Mouse (Mus musculus) spleen, adult 2 months (tissue): Measurements from ENCODE around the gene Ak1. TPM values are rescaled to one million over a fixed set of nuclear protein-coding genes. Genes with fewer than 3 reads are reported as not detected.

Source experiments
- DNase-seq, 2 experiments: peaks; one replicate each; pipeline versions ENCODE4 v3.0.0 to v3.0.0-alpha.2; 2012 to 2021; ENCODE audit warnings: low spot score in 2 of 2, low read depth in 1 of 2
- H3K27ac ChIP-seq: fragments of 200-500 bp; 2 replicates; pipeline ENCODE4 v1.5.1; 2012; ENCODE audit warnings: low read length, inconsistent platforms; ENCODE audit not compliant: insufficient read depth
- H3K27me3 ChIP-seq: fragments of 200-500 bp; 2 replicates; pipeline ENCODE4 v1.6.1; 2012; ENCODE audit warnings: mild to moderate bottlenecking, moderate library complexity, low read length, inconsistent platforms; ENCODE audit not compliant: control insufficient read depth, insufficient read depth
- H3K36me3 ChIP-seq: fragments of 200-500 bp; 2 replicates; pipeline ENCODE4 v1.6.1; 2012; ENCODE audit warnings: mild to moderate bottlenecking, low read length, inconsistent platforms; ENCODE audit not compliant: control insufficient read depth, insufficient read depth
- H3K4me1 ChIP-seq: fragments of 200-500 bp; 2 replicates; pipeline ENCODE4 v1.6.1; 2011; ENCODE audit warnings: inconsistent platforms; ENCODE audit not compliant: control insufficient read depth, insufficient read depth, insufficient read length
- H3K4me3 ChIP-seq: fragments of 200-500 bp; 2 replicates; pipeline ENCODE4 v1.5.1; 2011; ENCODE audit warnings: mild to moderate bottlenecking, inconsistent platforms; ENCODE audit not compliant: insufficient read depth, insufficient read length; ENCODE audit errors: extremely low read depth
- CTCF ChIP-seq: fragments of 200-500 bp; IDR thresholded peaks from 2 replicates; pipeline ENCODE4 v1.5.1; 2011; ENCODE audit warnings: mild to moderate bottlenecking, inconsistent platforms; ENCODE audit not compliant: insufficient read depth, insufficient read length, insufficient replicate concordance; ENCODE audit errors: extremely low read depth
- POLR2A ChIP-seq: fragments of 200-500 bp; IDR thresholded peaks from 2 replicates; pipeline ENCODE4 v1.6.1; 2011; ENCODE audit warnings: low read depth, low read length, inconsistent platforms
- WGBS: fragments of 180-500 bp; shearing (Covaris S2); methylation state at CpG from one replicate; pipeline ENCODE4 v1.1.7; 2018; 5-methylcytosine and 5-hydroxymethylcytosine counted together
- polyA plus RNA-seq: library from polyadenylated mRNA; depleted of rRNA; stranded (reverse); fragments of >200 nt; gene quantifications from 2 replicates; pipeline ENCODE4 v1.2.3, GENCODE M21; 2012

The Ak1 gene
- polyA plus RNA-seq, 1 experiment: 6.3 TPM

DNA sequence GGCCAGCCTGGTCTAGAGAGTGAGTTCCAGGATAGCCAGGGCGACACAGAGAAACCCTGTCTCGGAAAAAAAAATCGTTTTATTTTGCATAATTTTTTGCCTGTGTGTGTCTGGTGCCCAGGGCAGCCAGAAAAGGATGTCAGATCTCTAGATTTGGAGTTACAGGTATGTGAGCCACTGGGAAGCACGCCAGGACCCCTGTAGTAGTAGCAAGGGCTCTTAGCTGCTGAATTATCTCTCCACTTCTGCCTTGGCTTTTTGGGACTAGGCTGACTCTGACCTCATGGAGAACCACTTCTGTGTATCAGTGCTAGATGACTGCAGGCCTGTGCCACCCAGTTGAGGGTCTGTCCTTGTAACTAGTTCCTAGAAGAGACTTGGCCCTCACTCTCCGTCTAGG lies 20.3 kb downstream of the Ak1 start:
- TF ChIP-seq POLR2A (no peak), CTCF (no peak)
- Histone ChIP-seq H3K4me3 (no peak overlapping the region), H3K27ac (no peak overlapping the region), H3K27me3 (no peaks in the 10 kb centered on the region), H3K4me1 (peaks cover 14% of the 10 kb centered on the region), H3K36me3 (no peaks in the 10 kb centered on the region)
- 79% methylated on average over 5 of the region's 5 CpGs for WGBS
- DNase-seq: no peak

DNA sequence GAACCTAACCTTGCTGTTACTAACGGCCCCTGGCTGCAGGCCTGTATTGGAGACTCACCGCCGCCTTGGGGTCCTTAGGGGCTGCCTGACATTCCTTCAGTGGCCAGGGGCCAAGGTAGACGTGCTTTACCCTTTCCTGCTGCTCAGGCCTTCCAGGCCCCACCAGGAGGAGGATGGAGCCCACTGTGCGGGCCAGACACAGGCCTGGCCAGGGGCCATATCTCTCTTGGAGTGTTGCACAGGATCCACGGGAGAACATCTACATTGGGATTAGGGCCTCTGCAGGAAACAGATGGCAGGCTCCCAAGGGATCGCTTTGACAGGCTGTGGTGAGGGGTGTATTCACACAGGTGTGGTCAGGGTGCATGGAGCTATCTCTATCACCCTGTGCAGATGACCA lies 21.3 kb downstream of the Ak1 start:
- DNase-seq: no peak
- Histone ChIP-seq H3K4me1 (peaks cover 11% of the 10 kb centered on the region), H3K27ac (no peak overlapping the region), H3K27me3 (no peaks in the 10 kb centered on the region), H3K36me3 (no peaks in the 10 kb centered on the region), H3K4me3 (no peak overlapping the region)
- WGBS: 77% methylated on average over 7 of the region's 7 CpGs
- TF ChIP-seq POLR2A (no peak), CTCF (no peak)

DNA sequence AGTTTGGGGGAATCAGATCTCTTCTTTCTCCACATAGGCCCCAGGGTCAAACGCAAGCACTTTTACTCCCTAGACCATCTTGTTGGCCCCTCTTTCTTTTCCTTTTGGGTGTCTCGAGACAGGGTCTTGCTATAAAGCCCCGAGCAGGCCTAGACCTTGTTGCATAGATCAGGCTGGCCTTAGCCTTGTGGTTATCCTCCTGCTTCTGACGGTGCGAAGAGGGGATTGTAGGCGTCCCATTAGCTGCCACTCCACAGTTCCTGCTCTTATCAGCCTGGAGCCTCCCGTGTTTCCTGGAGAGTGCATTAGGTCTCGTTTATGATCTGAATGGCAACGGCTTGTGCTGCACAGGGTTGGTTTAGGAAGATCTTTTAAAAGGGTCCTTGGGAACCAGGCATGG lies 22.5 kb downstream of the Ak1 start:
- H3K4me3 ChIP-seq: no peak overlapping the region
- peaks cover 7% of the 10 kb centered on the region for H3K4me1 ChIP-seq
- TF ChIP-seq POLR2A (no peak), CTCF (no peak)
- no peaks in the 10 kb centered on the region for H3K27me3 ChIP-seq
- no peak for DNase-seq
- H3K36me3 ChIP-seq: no peaks in the 10 kb centered on the region
- H3K27ac ChIP-seq: no peak overlapping the region
- 81% methylated on average over 9 of the region's 9 CpGs for WGBS

DNA sequence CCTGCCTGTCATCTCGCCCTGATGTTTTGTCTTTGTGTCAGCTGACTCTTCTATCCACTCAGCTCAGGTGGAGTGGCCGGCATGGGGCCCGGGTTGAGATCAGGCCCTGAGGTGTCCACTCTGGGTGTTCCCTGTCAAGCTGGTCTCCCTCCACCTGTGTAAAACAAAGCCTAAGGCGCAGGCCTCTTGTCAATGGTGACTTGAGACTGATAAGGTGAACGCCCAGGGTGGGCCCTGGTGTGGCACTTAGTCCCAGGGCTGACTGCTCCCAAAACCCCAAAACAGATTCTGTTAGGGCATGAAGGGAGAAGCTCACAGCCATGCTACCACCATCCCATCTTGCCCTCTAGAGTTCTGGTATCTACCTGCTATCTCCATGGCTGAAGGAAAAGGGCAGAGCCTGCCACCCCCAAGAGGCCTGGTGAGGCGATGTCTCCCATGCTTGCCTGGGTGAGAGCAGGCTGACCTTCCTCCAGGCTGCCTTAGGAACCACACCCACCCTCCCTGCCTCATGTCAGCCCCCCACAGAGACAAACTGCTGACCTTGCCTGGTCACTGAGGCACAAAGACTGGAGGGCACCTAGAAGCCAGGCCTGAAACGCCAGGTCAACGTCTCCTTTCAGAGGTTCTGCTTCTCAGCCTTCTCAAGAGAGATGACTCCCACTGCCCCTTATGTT lies 23.4 kb downstream of the Ak1 start:
- H3K4me3 ChIP-seq: no peak overlapping the region
- no peak overlapping the region for H3K27ac ChIP-seq
- H3K27me3 ChIP-seq: no peaks in the 10 kb centered on the region
- no peak for DNase-seq
- TF ChIP-seq CTCF: no peak
- no peak for TF ChIP-seq POLR2A
- 82% methylated on average over 8 of the region's 8 CpGs for whole genome bisulfite sequencing
- peaks cover 7% of the 10 kb centered on the region for H3K4me1 ChIP-seq
- H3K36me3 ChIP-seq: no peaks in the 10 kb centered on the region

DNA sequence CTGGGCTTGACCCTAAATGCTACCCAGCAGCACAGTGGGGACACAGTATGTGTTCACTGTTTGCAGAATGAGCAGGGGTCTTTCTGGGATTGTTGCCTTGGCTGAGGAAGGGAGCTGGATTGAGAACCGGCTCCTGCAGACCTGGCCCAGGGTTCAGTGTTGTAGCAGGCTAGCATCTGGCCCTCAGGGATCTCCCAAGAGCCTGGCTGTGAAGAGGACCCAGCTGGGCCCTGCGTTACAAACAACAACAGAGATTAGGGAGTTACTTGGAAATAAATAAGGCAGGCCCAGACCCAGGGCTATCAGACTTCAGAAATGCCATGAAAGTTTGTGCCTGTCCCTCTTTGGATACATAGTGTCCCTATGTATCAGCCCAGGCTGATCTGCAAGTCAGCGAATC lies 24.1 kb downstream of the Ak1 start:
- 79% methylated on average over 3 of the region's 3 CpGs for WGBS
- TF ChIP-seq POLR2A (no peak), CTCF (no peak)
- DNase-seq: no peak
- no peak overlapping the region for H3K4me3 ChIP-seq
- no peaks in the 10 kb centered on the region for H3K36me3 ChIP-seq
- 0 out of 2 replicates have a peak overlapping the region, but pooled peaks have one; percentile 23 for H3K27ac ChIP-seq
- peaks cover 7% of the 10 kb centered on the region for H3K4me1 ChIP-seq
- no peaks in the 10 kb centered on the region for H3K27me3 ChIP-seq

DNA sequence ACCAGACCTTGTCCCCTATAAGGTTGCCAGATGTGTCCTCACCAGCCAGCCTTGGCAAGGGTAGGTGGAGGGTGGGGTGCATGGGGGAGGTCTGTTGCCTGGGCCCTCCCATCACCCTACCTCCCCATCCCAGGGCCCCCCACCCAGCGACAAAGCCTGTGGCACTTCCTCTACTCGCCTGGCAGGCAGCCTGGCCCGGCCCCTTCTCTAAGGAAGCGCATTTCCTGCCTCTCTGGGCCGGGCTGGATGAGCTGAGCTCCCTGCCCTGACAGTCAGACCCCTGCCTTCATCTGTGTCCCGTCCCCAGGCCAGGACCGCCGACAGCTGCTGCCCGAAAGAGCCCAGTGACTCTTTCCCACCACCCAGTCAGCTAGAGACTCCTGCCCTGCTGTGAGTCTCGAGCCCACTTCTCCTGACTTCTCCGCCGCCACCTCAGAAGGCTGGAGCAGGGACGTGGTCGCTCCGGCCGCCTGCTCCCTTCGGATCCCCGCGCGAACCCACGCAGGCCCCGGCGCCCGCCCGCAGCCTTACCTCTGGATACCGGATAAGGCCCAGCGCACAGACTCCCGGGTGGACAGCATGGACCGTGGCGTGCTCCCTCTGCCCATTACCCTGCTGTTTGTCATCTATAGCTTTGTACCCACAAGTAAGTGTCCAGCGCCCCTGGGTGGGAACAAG lies 25.0 kb downstream of the Ak1 start, which contains the start of gene Eng:
Gene Eng, plus strand, starts transcription at position 217 of the 678 bp plus-strand sequence.
- Histone ChIP-seq H3K27me3 (no peaks in the 10 kb centered on the region), H3K4me1 (peaks cover 7% of the 10 kb centered on the region; the same call in 1 of the 2 replicates), H3K4me3 (peak within 1 kb of the TSS; percentile 55), H3K27ac (peak within 1 kb of the TSS; percentile 76), H3K36me3 (no peaks in the 10 kb centered on the region)
- no peak; the same call in 1 of the 2 replicates for TF ChIP-seq POLR2A
- no peak for TF ChIP-seq CTCF
- DNase-seq: peak in 1 of 2 experiments; percentile 24
- WGBS: 10% methylated on average over 31 of the region's 31 CpGs

DNA sequence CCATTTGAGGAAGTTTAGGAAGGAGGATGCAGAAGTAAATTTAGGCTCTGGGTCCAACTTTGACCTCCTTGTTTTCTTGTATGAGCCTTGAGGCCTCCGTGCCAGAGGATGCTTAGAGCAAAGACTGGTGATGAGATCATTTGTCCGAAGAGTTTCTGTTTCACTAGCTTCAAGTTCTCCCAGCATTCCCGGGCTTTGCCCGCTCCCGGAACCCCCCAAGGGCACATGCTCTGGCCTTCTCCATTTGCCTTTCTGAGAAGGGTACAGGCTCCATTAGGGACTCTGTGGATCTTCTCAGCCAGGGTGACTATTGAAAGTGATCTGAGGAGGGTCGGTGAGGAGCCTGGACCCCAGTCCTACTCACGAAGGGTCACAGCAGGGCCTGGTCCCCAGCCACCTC lies 25.8 kb downstream of the Ak1 start:
- TF ChIP-seq POLR2A (no peak), CTCF (no peak)
- H3K27ac ChIP-seq: peak overlapping the region; percentile 76
- H3K4me3 ChIP-seq: peak overlapping the region; percentile 55; the same call in 1 of the 2 replicates
- WGBS: 27% methylated on average over 7 of the region's 7 CpGs
- no peaks in the 10 kb centered on the region for H3K27me3 ChIP-seq
- peaks cover 7% of the 10 kb centered on the region; the same call in 1 of the 2 replicates for H3K4me1 ChIP-seq
- DNase-seq: no peak
- H3K36me3 ChIP-seq: no peaks in the 10 kb centered on the region
